Mouse (Mus musculus): ENCODE measurements around the gene D3Ertd254e. TPM values are rescaled to one million over a fixed set of nuclear protein-coding genes. Genes with fewer than 3 reads are reported as not detected.
"Not testable (repeated sequence)": the region's sequence is repeated elsewhere in the genome, so short reads cannot be mapped to it uniquely, and the experiment has no call there.

The D3Ertd254e gene
- total RNA-seq (2021): 5.9 and 7.1 TPM in 2 replicates
- long read RNA-seq, experiment 1: 0 reads
- long read RNA-seq, experiment 2, full-length matches to known transcripts: 2 of 2 reads
- long read RNA-seq, experiment 2, partial matches to known transcripts: 0 of 2 reads
- long read RNA-seq, experiment 2, other reads (novel, unspliced or antisense): 0 of 2 reads

- peak; percentile 94 for DNase-seq
Observed at GRCm38 (mm10) chr3:36150934-36151686, at the start of gene D3Ertd254e. D3Ertd254e (plus strand) TSS chr3:36151017.

- no peak for DNase-seq
Observed at GRCm38 (mm10) chr3:36116076-36116475, 34.7 kb upstream of the D3Ertd254e start.

GRCm38 (mm10) chr3:36119684-36120548, 30.9 kb upstream of the D3Ertd254e start:
- DNase-seq: no peak

GRCm38 (mm10) chr3:36126176-36126575, 24.6 kb upstream of the D3Ertd254e start:
- not testable (repeated sequence) for DNase-seq

- DNase-seq: no peak
Observed at GRCm38 (mm10) chr3:36136152-36136551, 14.7 kb upstream of the D3Ertd254e start.

- DNase-seq: peak; percentile 12
Observed at GRCm38 (mm10) chr3:36137560-36137959, 13.3 kb upstream of the D3Ertd254e start.

- no peak for DNase-seq
Observed at GRCm38 (mm10) chr3:36138171-36138660, 12.6 kb upstream of the D3Ertd254e start.

- DNase-seq: no peak
Observed at GRCm38 (mm10) chr3:36138996-36139395, 11.8 kb upstream of the D3Ertd254e start.

- no peak for DNase-seq
Observed at GRCm38 (mm10) chr3:36150537-36150933, 282 bp upstream of the D3Ertd254e start.

- peak; percentile 16 for DNase-seq
Observed at GRCm38 (mm10) chr3:36155268-36155667, 4.5 kb downstream of the D3Ertd254e start.

GRCm38 (mm10) chr3:36170670-36171210, 19.9 kb downstream of the D3Ertd254e start:
- DNase-seq: peak; percentile 47

- no peak for DNase-seq
Observed at GRCm38 (mm10) chr3:36171348-36171747, 20.5 kb downstream of the D3Ertd254e start.

- DNase-seq: peak; percentile 38
Observed at GRCm38 (mm10) chr3:36173761-36174160, 22.9 kb downstream of the D3Ertd254e start.

- peak; percentile 74 for DNase-seq
Observed at GRCm38 (mm10) chr3:36181519-36181918, 30.7 kb downstream of the D3Ertd254e start.

- DNase-seq: no peak
Observed at GRCm38 (mm10) chr3:36186510-36186909, 35.7 kb downstream of the D3Ertd254e start.

GRCm38 (mm10) chr3:36189243-36189642, 38.4 kb downstream of the D3Ertd254e start:
- peak; percentile 40 for DNase-seq

GRCm38 (mm10) chr3:36201098-36201497, 50.3 kb downstream of the D3Ertd254e start:
- no peak for DNase-seq

GRCm38 (mm10) chr3:36202932-36203331, 52.1 kb downstream of the D3Ertd254e start:
- no peak for DNase-seq

- DNase-seq: no peak
Observed at GRCm38 (mm10) chr3:36207520-36208264, 56.9 kb downstream of the D3Ertd254e start.

- peak; percentile 28 for DNase-seq
Observed at GRCm38 (mm10) chr3:36209776-36210555, 59.1 kb downstream of the D3Ertd254e start.

- peak; percentile 9 for DNase-seq
Observed at GRCm38 (mm10) chr3:36210939-36211338, 60.1 kb downstream of the D3Ertd254e start.

Measured in adrenal gland, postnatal 14 days (tissue).